Mouse (Mus musculus) megakaryocyte, embryonic 14.5 days (primary cell): ENCODE measurements around the gene Def8. TPM values are rescaled to one million over a fixed set of nuclear protein-coding genes. Genes with fewer than 3 reads are reported as not detected.
"Not testable (repeated sequence)": the region's sequence is repeated elsewhere in the genome, so short reads cannot be mapped to it uniquely, and the experiment has no call there.

ENCODE experiments used
- H3K27me3 ChIP-seq: replicated peaks from 2 replicates; pipeline ENCODE3; 2012; ENCODE audit warnings: inconsistent platforms
- H3K36me3 ChIP-seq: replicated peaks from 2 replicates; pipeline ENCODE3; 2012; ENCODE audit warnings: low read length, inconsistent platforms, mixed read lengths
- H3K4me1 ChIP-seq: 2 replicates; pipeline ENCODE4 v1.6.1; 2012; ENCODE audit warnings: inconsistent platforms
- H3K4me3 ChIP-seq: replicated peaks from 2 replicates; pipeline ENCODE3; 2012; ENCODE audit warnings: moderate library complexity, mild to moderate bottlenecking, inconsistent platforms
- H3K9me3 ChIP-seq: 2 replicates; pipeline ENCODE4 v1.6.1; 2012; ENCODE audit warnings: inconsistent platforms
- FLI1 ChIP-seq: IDR thresholded peaks from 2 replicates; pipeline ENCODE4 v1.6.1; 2012; ENCODE audit warnings: low read length, inconsistent platforms, mixed read lengths
- GATA1 ChIP-seq: IDR thresholded peaks from 3 replicates; pipeline ENCODE4 v1.6.1; 2012; ENCODE audit warnings: mixed read lengths, low read length, inconsistent platforms, borderline replicate concordance
- polyA plus RNA-seq: library from polyadenylated mRNA; stranded (reverse); fragments of >175 nt; gene quantifications from 2 replicates; pipeline ENCODE4 v1.2.3, GENCODE M21; 2012; ENCODE audit warnings: low replicate concordance; ENCODE audit not compliant: insufficient read depth

Gene Def8
- polyA plus RNA-seq, 1 experiment: 20.7 TPM

DNA sequence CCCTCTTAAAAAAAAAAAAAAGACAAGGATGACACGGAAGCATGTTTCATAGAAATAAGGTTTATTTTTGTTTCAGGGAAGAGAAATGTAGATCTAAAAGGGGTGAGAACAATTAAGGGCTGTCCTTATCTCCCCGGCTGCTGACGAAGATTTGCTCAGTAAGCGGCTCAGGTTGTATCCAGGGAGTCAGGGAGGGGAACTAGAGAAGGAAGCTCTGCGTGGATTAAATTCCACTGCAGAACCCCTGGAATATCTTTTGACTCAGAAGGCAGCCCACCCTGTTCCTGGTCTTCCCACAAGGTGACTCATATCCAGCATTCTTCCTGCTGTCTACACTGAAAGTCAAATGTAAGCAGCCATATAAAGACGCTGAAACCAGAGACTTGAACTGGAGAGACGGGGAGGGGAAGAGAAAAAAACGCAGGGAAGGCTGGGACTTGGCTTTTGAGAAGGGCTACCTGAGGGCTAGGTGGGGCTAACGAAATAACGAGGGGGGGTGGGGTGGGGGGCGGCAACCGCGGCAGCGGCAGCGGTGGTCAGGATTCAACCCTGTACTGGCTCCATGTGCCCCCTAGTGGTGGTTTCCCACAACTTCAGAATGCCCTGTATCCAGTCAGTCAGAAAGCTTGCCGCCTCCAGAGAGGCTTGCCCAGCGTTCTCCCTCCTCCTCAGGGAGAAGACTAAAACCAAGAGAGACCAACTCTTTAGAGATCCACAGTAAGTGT is 1.1 kb upstream of the Def8 start:
- Histone ChIP-seq H3K4me1 (peaks cover 38% of the 10 kb centered on the region), H3K27me3 (peaks cover 48% of the 10 kb centered on the region), H3K36me3 (peaks cover 31% of the 10 kb centered on the region), H3K9me3 (peaks cover 11% of the 10 kb centered on the region), H3K4me3 (peak overlapping the region; percentile 88)
- TF ChIP-seq FLI1 (no peak), GATA1 (no peak)

DNA sequence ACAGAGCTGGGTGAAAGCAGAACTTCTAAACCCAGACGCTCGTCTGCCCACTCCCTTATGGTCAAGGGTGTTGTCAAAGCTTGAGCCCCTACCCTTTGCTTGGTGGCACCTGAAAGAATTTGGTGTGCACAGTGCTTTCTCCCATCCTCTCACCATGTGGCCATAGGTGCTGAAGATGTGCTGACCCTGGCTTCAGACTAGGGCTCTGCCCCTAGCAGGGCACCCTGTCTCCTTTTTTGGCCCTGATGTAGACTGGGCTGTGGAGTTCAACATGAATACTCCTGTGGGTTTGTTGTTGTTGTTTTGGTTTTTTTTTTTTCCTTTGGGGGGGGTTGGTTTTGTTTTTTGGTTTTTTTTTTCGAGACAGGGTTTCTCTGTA is 557 bp upstream of the Def8 start:
- Histone ChIP-seq H3K9me3 (peaks cover 16% of the 10 kb centered on the region), H3K4me3 (peak overlapping the region; percentile 88), H3K27me3 (peaks cover 47% of the 10 kb centered on the region), H3K36me3 (peaks cover 36% of the 10 kb centered on the region), H3K4me1 (peaks cover 35% of the 10 kb centered on the region)
- TF ChIP-seq GATA1 (no peak), FLI1 (no peak)

DNA sequence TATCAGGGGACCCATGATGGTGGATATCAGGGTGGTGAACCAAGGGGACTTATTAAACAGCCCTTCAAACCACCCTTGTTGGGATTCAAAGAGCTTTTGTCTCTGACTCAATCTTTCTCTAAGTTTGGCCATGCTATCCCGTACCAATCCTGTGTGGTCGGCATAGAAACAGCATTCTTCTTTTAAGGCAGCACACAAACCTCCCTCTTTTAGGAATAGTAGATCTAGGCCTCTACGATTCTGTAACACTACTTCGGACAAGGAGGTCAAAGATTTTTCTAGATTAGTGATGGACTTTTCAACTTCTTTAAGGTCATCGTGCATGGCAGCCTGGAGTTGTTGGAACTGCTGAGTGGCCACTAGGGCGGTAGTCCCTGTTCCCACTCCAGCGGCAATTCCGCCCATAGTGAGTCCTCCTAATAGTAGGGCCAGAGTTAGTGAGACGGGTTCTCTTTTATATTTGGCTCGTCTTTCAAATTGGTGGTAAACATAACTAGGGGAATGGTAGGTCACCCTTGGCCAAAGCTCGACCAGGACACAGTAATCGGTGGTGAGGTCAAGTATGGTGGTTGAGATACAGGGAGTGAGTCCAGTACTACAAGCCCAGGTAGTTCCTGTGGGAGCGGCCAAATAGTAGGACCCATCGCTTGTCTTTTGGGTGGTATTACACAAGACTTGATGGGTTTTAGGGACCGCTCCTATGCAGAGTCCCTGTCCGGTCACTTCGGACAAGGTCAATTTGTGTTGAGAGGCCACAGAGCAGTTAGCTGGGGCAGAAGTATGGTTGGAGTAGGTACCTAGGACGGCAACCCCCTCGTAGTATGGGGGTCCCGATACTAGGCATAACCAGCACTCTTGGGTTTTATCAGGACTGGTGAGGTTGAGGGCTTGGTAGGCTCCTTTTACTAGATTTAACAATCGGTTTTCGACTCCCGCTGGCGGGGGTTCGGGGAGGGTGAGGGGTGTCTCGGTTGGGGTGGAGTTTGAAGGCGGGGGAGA is 3.5 kb downstream of the Def8 start:
- Histone ChIP-seq H3K4me3 (no peak overlapping the region), H3K36me3 (peaks cover 22% of the 10 kb centered on the region), H3K9me3 (peaks cover 53% of the 10 kb centered on the region), H3K4me1 (peaks cover 15% of the 10 kb centered on the region), H3K27me3 (peaks cover 16% of the 10 kb centered on the region)
- TF ChIP-seq GATA1 (no peak), FLI1 (no peak)

DNA sequence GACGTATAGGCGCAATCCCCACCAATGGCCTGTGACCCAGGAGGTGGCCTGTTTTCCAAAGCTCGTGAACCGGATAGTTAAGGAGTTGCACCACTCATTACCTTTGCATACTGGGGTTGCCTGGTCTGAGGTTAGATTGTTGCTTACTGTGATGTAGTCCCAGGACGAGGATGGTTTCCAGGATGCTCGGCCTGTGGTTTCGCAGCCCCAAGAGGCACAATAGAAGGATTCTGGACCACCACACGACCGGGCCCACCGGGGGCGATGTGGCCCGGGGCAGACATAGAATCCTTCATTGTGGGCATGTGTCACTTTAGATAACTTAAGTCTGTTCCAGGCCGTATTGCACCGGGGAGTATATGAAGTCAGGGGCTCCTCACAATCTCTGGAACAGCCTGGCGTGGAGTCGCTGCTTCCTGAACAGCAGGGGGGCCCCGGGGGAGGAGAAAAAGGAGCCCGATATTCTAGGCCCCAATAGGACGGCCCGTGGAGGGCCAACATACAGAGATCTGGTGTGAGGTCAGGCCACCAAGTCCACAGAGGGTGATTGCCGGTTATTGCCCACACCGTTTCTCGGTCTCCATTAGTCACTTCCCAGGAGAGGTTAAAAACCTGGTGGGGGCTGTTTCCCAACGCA is 4.4 kb downstream of the Def8 start:
- peaks cover 5% of the 10 kb centered on the region for H3K4me1 ChIP-seq
- TF ChIP-seq GATA1: no peak
- H3K9me3 ChIP-seq: peaks cover 63% of the 10 kb centered on the region
- H3K4me3 ChIP-seq: peak overlapping the region; percentile 9
- peaks cover 22% of the 10 kb centered on the region for H3K36me3 ChIP-seq
- peaks cover 11% of the 10 kb centered on the region for H3K27me3 ChIP-seq

DNA sequence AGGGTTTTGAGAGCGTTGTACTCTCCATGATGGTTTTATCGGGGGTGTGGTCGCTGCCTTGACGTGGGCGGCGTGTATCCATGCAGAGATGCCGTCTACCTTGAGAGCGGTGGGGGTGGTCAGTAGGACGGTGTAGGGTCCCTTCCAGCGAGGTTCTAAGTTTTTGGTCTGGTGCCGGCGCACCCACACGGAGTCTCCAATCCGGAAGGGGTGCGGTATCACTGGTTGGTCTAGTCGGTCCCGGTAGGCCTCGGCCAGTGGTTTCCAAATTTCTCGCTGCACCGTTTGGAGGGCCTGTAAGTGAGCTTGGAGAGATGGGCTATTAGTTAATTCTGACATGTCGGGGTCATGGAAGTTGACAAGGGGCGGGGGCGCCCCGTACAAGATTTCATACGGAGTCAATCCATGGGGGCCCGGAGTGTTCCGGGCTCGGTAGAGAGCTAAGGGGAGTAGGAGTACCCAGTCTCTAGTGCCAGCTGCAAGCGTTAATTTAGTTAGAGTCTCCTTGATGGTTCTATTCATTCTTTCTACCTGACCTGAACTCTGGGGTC is 5.1 kb downstream of the Def8 start:
- peaks cover 69% of the 10 kb centered on the region for H3K9me3 ChIP-seq

DNA sequence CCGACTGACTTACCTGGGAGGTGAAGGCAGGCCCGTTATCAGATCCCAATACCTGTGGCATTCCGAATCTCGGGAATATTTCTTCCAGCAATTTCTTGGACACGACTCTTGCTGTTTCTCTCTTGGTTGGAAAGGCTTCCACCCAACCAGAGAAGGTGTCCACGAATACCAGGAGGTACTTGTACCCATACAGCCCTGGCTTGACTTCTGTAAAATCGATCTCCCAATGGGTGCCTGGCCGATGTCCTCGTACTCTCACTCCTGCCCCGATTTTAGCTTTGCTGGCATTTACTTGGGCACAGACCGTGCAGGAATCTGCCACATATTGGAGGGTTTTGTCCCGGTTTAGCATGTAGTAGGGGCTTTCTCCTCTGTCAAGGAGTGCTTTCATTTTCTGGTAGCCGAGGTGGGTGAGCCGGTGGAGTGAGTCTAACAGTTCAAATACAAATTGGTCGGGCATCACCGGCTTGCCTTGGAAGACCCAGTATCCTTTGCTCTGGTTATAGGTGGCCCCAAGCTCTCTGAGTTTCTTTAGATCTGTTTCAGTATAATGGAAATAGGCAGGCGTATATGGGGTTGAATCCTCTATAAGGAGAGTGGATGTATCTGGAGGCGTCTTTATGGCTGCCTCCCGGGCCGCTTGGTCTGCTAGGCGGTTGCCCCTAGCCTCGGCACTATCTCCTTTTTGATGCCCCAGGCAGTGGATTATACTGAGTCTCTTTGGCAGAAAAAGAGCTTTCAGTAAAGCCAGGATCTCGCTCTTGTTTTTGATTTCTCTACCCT is 5.8 kb downstream of the Def8 start:
- TF ChIP-seq GATA1: no peak
- no peak for TF ChIP-seq FLI1
- H3K4me3 ChIP-seq: no peak overlapping the region
- peaks cover 22% of the 10 kb centered on the region for H3K36me3 ChIP-seq
- peaks cover 4% of the 10 kb centered on the region for H3K27me3 ChIP-seq
- no peaks in the 10 kb centered on the region for H3K4me1 ChIP-seq
- peaks cover 71% of the 10 kb centered on the region for H3K9me3 ChIP-seq

More for the DNA sequence above, 5.1 kb downstream of the Def8 start:
- Histone ChIP-seq H3K27me3 (peaks cover 6% of the 10 kb centered on the region), H3K4me3 (peak overlapping the region; percentile 33), H3K4me1 (peaks cover 2% of the 10 kb centered on the region; the same call in 1 of the 2 replicates), H3K36me3 (peaks cover 22% of the 10 kb centered on the region)
- TF ChIP-seq FLI1 (no peak), GATA1 (no peak)

GRCm38 (mm10) chr8:123429722-123430013 is 6.3 kb downstream of the Def8 start:
- not testable (repeated sequence) for H3K4me1 ChIP-seq, H3K4me3 ChIP-seq, H3K27me3 ChIP-seq
- Histone ChIP-seq H3K9me3 (peaks cover 71% of the 10 kb centered on the region), H3K36me3 (peaks cover 22% of the 10 kb centered on the region)

DNA sequence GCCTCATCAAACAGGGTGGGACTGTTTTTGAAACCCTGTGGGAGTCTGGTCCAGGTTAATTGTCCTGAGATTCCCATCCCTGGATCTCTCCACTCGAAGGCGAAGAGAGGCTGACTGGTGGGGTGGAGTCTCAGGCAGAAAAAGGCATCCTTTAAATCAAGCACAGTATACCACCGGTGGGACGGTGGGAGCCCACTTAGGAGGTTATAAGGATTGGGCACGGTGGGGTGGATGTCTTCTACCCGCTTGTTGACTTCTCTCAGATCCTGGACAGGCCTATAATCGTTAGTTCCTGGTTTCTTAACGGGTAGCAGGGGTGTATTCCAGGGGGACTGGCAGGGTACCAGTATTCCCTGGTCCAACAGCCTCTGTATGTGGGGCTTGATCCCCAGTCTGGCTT is 7.6 kb downstream of the Def8 start:
- Histone ChIP-seq H3K36me3 (peaks cover 22% of the 10 kb centered on the region), H3K9me3 (peaks cover 71% of the 10 kb centered on the region)
- not testable (repeated sequence) for H3K27me3 ChIP-seq, H3K4me3 ChIP-seq, H3K4me1 ChIP-seq

DNA sequence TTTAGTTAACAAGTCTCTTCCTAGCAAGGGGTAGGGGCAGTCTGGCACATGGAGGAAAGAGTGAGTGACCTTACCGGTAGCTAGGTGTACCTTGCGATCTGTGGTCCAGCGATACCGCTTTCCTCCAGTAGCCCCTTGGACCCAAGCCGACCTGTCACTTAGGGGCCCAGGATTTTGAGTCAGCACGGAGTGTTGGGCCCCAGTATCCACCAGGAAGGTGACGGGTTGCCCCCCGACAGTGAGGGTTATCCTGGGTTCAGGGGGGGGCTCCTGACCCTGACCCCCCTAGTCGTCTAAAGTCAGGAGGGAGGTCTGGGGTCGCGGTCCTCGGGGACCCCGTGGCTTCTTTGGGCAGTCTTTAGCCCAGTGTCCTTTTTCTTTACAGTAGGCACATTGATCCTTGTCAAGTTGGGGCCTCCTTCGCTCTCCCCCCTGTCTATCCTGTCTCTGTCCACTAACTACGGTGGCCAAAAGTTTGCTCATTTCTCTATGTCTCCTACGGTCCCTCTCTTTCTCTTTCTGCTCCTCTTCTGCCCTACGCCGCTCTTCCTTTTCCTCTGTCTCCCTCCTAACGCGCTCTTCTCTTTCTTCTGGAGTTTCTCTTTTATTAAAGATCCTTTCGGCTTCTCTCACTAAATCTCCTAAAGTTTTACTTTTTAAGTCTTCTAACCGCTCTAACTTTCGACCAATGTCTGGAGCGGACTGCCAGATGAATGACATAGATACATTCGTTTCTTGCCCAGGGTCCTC is 8.5 kb downstream of the Def8 start:
- peaks cover 65% of the 10 kb centered on the region for H3K9me3 ChIP-seq
- H3K4me1 ChIP-seq: no peaks in the 10 kb centered on the region
- TF ChIP-seq GATA1 (no peak), FLI1 (no peak)
- peaks cover 16% of the 10 kb centered on the region for H3K36me3 ChIP-seq
- no peak overlapping the region for H3K4me3 ChIP-seq
- H3K27me3 ChIP-seq: peaks cover 9% of the 10 kb centered on the region
